Mouse (Mus musculus) C2C12 (cell line): ENCODE data around the gene Trp53rkb.

Experiments
- CEBPB ChIP-seq: IDR thresholded peaks from one replicate; pipeline ENCODE4 v1.6.1; 2011; ENCODE audit warnings: low read depth, mild to moderate bottlenecking, control low read depth, moderate library complexity
- CTCF ChIP-seq: IDR thresholded peaks from one replicate; pipeline ENCODE4 v1.5.1; 2011; ENCODE audit not compliant: control insufficient read depth, insufficient read depth, insufficient read length
- MAX ChIP-seq: IDR thresholded peaks from one replicate; pipeline ENCODE4 v1.6.1; 2011; ENCODE audit warnings: mild to moderate bottlenecking, control low read depth
- MYOG ChIP-seq: IDR thresholded peaks from one replicate; pipeline ENCODE4 v1.6.1; 2011; ENCODE audit not compliant: control insufficient read depth, insufficient read length; ENCODE audit errors: extremely low read depth
- USF1 ChIP-seq: IDR thresholded peaks from one replicate; pipeline ENCODE4 v1.6.1; 2011; ENCODE audit warnings: low read depth, mild to moderate bottlenecking, control low read depth, moderate library complexity

DNA sequence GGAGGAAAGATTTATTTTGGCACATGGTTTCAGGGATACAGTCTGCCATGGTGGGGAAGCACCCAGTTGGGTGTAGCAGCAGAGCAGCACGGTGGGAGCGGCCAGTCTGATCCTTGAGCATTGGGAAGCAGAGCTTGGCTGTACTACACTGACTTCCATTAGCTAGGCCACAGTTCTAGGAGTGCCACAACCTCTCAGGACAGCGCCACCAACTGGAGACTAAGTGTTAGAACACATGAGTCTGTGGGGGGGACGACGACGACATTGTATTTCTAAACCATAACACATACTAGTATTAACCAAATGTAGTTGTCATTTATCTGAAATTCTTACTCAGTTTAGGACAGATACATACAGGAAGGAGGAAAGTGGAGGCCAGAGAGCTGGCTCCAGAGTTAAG, 8.0 kb upstream of the Trp53rkb start:
- TF ChIP-seq CTCF: no peak
- TF ChIP-seq CEBPB: no peak
- TF ChIP-seq MYOG: no peak
- TF ChIP-seq USF1: no peak
- TF ChIP-seq MAX: no peak
